Mouse (Mus musculus) testis, adult 10 weeks (tissue): ENCODE measurements around the gene A4gnt. TPM values are rescaled to one million over a fixed set of nuclear protein-coding genes. Genes with fewer than 3 reads are reported as not detected.

Source experiments
- polyA plus RNA-seq: library from polyadenylated mRNA; stranded (reverse); fragments of 350-450 nt; fragmentation: Illumina TruSeq; extraction: RNeasy Lipid Tissue Mini Kit (QIAGEN cat#74804); gene quantifications from one replicate; pipeline ENCODE4 v1.2.3, GENCODE M21; 2014; ENCODE audit warnings: low read depth, low replicate concordance

The A4gnt gene
- polyA plus RNA-seq = not detected

DNA sequence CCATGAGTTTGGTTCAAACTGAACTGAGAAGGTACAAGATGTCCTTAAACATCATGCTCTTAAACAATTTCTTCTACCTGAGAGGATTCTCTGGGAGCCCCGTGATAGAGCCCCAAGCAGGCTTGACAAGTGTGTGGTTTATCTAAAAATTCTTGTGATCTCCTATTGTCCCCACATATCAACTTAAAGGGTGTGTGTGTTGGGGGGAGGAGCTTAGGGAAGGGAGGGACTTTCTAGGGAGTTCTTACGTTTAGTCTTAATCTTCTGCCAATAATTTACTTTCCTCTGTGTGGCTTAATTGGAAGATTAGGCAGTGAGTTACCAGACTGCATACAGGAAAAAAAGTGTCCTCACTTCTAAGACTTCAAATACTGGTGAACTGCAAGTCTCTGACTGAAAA lies at the start of gene A4gnt:
Gene A4gnt (plus strand): TSS at position 301 of the 400 bp plus-strand sequence.

DNA sequence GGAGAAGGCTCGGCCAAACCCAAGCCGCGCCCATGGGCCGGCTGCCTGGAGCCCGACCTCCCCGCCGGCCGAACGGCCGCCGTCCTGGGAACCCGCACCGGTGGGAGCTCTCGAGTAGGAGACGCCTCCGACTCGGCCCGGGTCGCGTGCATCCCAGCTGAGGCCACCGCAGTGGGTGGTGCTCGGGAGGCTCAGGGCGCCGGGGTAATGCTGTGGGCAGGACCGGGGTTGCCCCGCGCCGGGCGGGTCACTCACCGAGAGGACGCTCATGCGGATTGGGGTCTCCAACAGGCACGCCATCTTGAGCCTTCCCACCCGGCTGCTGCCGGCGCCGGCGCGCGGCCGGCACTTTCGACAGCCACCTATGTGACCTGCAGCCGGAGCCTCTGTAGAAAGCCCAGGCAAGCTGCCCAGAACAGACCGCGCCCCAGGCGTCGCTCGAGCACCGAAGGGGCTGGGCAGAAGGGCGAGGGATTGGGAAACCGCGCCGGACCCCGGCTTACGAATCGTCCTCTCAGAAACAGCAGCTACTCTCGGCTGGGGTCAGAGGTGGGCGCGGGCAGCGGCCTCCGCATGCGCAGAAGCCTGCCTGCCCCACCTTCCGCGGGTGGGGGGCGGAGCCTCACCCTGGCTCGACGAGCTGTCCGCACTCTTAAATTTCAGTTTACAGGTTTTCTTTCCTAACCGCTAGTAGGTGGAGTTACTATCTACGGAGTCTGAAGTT lies 43.8 kb upstream of the A4gnt start, which contains the start of gene Armc8:
Gene Armc8 (minus strand): TSS at position 553 of the 724 bp plus-strand sequence.

DNA sequence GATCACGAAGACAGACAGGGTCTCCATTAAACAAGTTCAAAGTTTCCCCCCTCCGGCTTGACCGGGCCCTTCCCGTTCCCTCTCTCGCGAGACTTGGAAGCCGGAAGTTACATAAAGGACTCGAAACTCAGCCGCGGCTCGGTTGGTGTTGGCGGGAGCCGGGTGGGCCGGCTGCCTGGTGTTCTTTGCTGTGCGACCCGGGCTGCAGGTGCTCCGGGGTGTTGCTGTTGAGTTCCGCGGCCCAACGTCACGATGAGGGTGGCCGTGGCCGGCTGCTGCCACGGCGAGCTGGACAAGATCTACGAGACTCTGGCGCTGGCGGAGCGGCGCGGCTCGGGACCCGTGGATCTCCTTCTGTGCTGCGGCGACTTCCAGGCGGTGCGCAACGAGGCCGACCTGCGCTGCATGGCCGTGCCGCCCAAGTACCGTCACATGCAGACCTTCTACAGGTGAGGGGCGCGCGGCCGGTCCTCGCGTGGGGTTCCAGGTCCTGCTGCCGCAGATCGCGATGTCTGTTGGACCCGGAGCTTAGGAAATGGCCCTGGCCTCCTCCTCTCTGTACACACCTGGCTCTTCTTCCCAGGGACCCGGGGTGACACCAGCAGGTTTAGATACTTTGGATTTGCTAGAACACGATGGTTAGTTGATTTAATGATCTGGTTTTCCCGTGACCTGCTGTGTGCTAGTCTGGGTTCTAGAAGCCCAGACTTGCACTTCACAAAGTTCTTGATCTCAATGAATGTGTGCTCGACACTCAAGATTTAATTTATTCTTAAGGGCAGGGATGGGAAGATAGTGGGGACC lies 36.4 kb upstream of the A4gnt start, which contains the start of gene Dbr1:
Gene Dbr1 (plus strand): TSS at position 123 of the 804 bp plus-strand sequence.

DNA sequence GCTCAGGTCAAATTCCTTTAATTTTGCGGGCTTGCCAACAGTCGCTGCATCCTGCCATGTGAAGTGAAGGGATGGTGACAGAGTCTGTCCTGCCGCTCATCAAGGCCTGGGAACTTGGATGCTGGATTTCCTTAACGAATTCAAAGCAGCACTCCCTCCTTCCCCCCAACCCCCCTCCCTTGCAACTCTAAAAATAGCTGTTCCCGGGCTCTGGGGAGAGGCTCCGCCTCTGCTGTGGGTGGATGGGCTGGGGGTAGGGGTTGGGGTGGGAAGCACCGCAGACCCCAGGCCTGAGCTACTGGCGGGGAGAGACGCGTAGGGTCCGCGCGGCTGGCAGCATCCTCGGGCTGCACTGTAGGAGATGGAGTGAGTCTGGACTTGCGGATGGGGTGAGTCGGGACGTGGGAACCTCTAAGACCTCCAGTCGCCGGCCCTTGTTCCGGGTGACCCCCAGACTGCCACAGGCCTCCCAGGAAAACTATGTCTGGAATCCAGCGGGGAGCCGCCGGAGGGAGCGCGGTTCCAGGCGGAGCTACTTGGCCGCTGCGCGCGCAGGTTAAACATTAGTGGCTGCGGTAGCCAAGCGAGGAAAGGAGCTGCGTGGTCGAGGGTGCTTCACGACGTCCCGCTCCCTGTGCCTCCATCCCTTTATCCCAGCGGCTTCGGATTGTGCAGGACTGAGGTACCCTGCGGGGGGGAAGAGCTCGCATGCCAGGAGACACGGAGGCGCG lies 17.1 kb downstream of the A4gnt start, which contains the start of gene Dzip1l:
Gene Dzip1l (plus strand): TSS at position 216 of the 731 bp plus-strand sequence.

Other genes with a start within 250 kb of the A4gnt start
- gene Mras, start 175.1 kb upstream of the A4gnt start, polyA plus RNA-seq = 8.1 TPM
- not detected for gene Nme9, start 161.0 kb upstream of the A4gnt start, polyA plus RNA-seq
- 30.6 TPM for gene Armc8, start 43.6 kb upstream of the A4gnt start, polyA plus RNA-seq
- 8.0 TPM for gene Dbr1, start 36.7 kb upstream of the A4gnt start, polyA plus RNA-seq
- gene Dzip1l, start 17.0 kb downstream of the A4gnt start, polyA plus RNA-seq = 0.29 TPM
- gene Cldn18, start 104.8 kb downstream of the A4gnt start, polyA plus RNA-seq = not detected